Mouse (Mus musculus) Muller cell, postnatal 12 days (primary cell): ENCODE measurements at regions not wholly inside any gene's neighbourhood (a gene's known extent, or its start where the extent isn't known, plus 50 kb on each side); places are given as distances from the start of the nearest gene placed in this dataset.
A peak's percentile ranks its signal among the peaks of the same experiment; 100 is the strongest.
"Not testable (repeated sequence)": the region's sequence is repeated elsewhere in the genome, so short reads cannot be mapped to it uniquely, and the experiment has no call there.

Experiments used
- DNase-seq: peaks from one replicate; pipeline ENCODE4 v3.0.0-alpha.2; 2015; ENCODE audit errors: inconsistent ontology term

DNA sequence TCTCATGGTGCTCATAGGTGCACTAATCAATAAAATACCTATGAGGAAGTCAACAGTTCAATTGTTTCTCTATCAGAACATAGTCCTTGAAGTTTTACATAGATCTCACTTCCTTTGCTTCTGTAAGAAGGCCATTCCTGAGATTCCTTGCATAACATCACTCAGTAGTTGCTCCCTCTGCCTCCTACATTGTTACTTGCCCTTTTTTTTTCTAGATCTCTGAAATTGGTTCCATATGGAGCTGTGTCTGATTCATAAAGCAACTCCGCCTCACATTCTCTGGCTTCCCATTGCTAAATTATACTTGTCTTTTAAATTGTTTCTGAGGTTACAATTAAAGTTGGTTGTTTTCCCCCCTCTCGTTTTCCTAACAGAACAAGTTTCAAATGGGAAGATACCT, 1000.7 kb downstream of the Ttll7 start:
- peak; percentile 29 for DNase-seq

DNA sequence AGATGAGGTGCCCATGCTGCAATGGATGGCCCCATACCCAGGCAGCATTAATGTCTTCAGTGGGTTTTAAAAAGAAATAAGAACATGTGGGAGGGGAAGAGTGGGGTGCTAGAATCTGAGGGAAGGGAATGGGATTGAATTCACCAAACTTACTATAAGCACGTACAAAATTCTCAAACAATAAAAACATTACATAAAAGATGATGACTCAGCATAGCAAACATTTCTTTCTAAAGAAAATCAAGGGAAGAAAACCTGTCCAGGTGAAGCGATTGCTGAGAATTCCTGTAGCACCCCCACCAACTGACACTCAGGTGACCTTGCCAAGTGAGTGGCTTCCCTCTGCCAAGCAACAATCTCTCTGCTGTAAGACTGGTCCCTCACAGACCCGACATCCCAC, 989.2 kb downstream of the Ttll7 start:
- DNase-seq = no peak

- DNase-seq = no peak
Measured at GRCm38 (mm10) chr3:147838816-147839215, 986.6 kb downstream of the Ttll7 start.

GRCm38 (mm10) chr3:147835716-147836115, 983.5 kb downstream of the Ttll7 start:
- no peak for DNase-seq

GRCm38 (mm10) chr3:147825337-147825736, 973.2 kb downstream of the Ttll7 start:
- DNase-seq = no peak

- DNase-seq = peak; percentile 56
Measured at GRCm38 (mm10) chr3:147824451-147824850, 972.3 kb downstream of the Ttll7 start.

- DNase-seq = no peak
Measured at GRCm38 (mm10) chr3:147814080-147814650, 962.0 kb downstream of the Ttll7 start.

DNA sequence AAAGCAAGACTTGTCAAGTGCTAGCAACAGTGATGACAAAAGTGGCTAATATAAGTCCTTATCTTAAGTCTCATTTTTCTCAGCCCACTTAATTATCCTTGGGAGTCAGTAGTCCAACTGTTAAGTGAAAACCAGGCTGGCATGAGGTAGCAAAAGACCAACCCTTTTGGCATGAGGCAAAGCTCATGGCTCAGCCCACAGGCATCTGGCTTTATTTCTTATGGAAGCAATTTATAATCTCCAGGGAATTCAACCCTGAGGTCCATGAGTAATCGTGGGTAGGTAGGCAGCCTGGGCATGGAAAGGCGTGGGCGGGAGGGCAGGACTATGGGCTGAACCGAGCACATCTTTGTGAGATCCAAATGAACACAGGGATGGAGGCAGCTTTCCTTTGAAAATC, 950.4 kb downstream of the Ttll7 start:
- DNase-seq = peak; percentile 93

DNA sequence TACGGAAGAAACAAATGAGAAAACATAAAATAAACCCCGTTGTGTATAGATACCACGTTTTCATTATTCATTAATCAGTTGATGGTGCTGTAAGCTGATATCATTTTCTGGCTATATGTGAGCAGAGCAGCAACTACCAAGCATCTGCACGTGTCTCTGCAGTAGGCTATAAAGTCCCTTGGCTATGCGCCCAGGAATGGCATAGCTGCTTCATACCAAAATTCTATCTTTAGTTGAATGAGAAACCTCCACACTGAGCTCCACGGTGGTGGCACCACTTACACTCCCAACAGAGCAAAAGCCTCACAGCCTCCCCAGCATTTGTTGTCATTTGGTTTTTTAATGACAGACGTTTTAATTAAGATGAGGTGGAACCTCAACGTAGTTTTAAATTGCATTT, 944.4 kb downstream of the Ttll7 start:
- DNase-seq = no peak

DNA sequence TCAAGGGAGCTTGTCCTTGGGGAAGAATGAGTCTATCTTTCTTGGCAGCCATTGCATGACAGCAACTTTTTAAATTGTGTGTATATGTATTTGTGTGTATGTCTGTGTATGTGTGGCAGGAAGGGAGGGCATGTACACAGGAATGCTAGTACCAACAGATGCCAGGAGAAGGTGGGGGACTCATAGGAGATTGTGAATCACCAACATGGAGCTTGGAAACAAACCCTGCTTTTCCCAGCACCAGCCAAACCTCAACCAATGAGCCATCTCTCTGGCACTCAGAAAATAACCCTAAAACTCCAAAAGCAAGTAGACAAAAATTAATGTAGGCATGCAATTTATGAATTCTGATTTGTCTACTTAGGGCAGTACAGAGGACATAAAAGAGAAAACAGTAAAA, 942.9 kb downstream of the Ttll7 start:
- DNase-seq = peak; percentile 65

- DNase-seq = no peak
Measured at GRCm38 (mm10) chr3:147786555-147786954, 934.4 kb downstream of the Ttll7 start.

GRCm38 (mm10) chr3:147750842-147751191, 898.6 kb downstream of the Ttll7 start:
- no peak for DNase-seq

- DNase-seq = peak; percentile 84
Measured at GRCm38 (mm10) chr3:147749939-147750841, 898.0 kb downstream of the Ttll7 start.

GRCm38 (mm10) chr3:147749442-147749841, 897.3 kb downstream of the Ttll7 start:
- peak; percentile 43 for DNase-seq

- no peak for DNase-seq
Measured at GRCm38 (mm10) chr3:147736673-147737439, 884.7 kb downstream of the Ttll7 start.

DNA sequence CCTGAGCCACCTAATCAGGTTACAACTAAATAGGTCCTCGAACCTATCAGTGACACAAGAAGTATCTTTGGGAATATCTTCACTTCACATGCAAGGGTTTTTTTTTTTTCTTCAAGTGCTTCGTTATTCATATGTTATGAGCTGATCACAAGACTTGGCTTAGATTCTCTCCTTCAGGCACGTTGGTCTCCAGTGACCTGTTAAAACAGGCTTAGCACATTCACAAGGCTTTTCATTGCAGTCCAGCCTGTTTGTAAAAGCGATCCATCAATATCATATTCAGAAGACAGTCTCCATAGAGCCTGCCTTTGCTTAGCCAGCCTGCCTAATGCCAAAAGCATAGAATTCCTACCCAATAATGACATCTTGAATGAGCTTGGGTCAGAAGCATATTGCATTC, 864.2 kb downstream of the Ttll7 start:
- no peak for DNase-seq

DNA sequence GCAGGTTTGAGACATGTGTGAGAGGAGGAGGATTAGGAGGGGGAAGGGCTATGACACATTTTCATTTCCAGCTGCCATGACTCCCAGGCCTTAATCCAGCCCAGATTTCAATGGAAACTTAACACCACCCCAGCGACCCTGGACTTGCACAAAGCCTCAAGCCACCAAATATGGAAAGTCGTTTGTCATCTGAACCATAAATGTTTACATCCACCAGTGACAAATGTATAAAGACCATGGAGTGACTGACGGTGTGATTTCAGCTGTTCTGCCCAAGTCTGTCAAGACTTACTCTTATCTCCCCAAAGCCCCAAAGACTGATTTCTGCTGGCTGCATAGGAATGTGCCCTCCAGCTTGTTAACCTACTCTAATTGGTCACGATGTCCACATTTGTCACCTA, 855.2 kb downstream of the Ttll7 start:
- no peak for DNase-seq

- DNase-seq = peak; percentile 59
Measured at GRCm38 (mm10) chr3:147683730-147684129, 831.6 kb downstream of the Ttll7 start.

DNA sequence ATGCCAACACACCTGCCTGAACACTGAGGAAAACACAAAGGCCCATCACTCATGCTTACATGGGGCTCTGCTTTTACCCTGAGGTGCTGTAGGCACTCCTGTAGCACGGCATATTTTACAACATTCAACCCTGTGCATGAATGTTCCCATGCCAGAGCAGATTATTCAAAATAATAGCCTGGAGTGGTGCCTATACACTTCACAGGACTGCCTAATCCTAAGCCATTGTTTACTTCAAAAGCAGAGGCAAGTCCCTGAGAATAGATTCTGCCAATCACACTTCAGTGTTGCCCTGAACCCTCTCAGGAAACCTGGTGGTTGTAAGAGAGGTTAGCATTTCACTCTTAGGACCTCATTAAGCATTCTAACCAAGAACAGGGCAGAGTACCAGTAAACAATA, 828.1 kb downstream of the Ttll7 start:
- no peak for DNase-seq

DNA sequence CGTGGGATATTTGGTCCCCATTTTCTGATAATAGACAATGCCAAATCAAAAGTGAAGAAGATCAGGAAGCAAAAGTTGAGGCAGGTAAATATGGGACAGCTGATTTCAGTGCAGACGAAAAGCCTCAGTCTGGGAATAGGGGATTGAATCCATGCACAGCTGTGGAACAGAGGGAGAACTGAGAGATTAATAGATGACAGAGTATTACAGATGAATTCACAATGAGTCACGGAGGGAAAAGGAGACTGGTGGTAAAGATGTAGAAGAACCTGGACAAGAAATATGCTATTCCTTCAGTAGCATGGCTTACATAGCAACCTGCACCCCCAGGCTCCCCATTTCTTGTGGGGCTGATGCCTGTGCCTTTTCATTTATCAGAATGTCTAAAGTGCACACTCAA, 810.4 kb downstream of the Ttll7 start:
- no peak for DNase-seq

GRCm38 (mm10) chr3:147652849-147653248, 800.7 kb downstream of the Ttll7 start:
- no peak for DNase-seq

DNA sequence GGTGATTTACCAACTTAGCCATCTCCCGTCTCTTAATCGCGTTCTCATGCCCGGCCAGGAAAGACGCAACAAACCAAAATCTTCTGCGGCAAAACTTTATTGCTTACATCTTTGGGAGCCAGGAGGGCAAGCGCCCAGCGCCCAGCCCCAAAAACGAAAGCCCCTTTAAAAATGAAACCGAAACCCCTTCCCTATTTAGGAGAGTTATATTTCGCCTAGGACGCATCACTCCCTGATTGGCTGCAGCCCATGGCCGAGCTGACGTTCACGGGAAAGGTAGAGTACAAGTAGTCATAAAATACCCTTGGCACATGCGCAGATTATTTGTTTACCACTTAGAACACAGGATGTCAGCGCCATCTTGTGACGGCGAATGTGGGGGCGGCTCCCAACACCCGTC, 783.3 kb downstream of the Ttll7 start:
- not testable (repeated sequence) for DNase-seq

GRCm38 (mm10) chr3:147631151-147631550, 779.0 kb downstream of the Ttll7 start:
- no peak for DNase-seq
